Mouse (Mus musculus) ES-E14 (cell line): Measurements from ENCODE around the gene Smg1. TPM values are rescaled to one million over a fixed set of nuclear protein-coding genes. Genes with fewer than 3 reads are reported as not detected.
A peak's percentile ranks its signal among the peaks of the same experiment; 100 is the strongest.

Source experiments
- DNase-seq: peaks from one replicate; pipeline ENCODE4 v3.0.0-alpha.2; 2013; ENCODE audit warnings: low read depth, low spot score
- H3K27ac ChIP-seq: 2 replicates; pipeline ENCODE4 v1.5.1; 2012; ENCODE audit warnings: low read depth, mild to moderate bottlenecking, low read length, moderate library complexity, mixed read lengths; ENCODE audit not compliant: poor library complexity, insufficient read depth, severe bottlenecking
- H3K36me3 ChIP-seq: 2 replicates; pipeline ENCODE4 v1.6.1; 2012; ENCODE audit warnings: mild to moderate bottlenecking, low read length, moderate library complexity, mixed read lengths; ENCODE audit not compliant: control insufficient read depth, poor library complexity, insufficient read depth, severe bottlenecking
- H3K4me1 ChIP-seq, 2 experiments: fragments of 150-350 bp in 1 of 2; sonication (generic) in 1 of 2; 2 replicates each; pipeline ENCODE4 v1.6.1; 2012; ENCODE audit warnings: low read length in 2 of 2, mild to moderate bottlenecking in 1 of 2, mixed read lengths in 1 of 2; ENCODE audit not compliant: control insufficient read depth in 2 of 2, insufficient read depth in 2 of 2, poor library complexity in 1 of 2
- H3K4me3 ChIP-seq, 2 experiments: fragments of 150-350 bp in 1 of 2; sonication (generic) in 1 of 2; 2 replicates each; pipeline ENCODE4 v1.5.1; 2012; ENCODE audit warnings: low read length in 2 of 2, low read depth in 1 of 2, mild to moderate bottlenecking in 1 of 2, mixed read lengths in 1 of 2; ENCODE audit not compliant: insufficient read depth in 1 of 2, poor library complexity in 1 of 2, severe bottlenecking in 1 of 2
- H3K9ac ChIP-seq: 2 replicates; pipeline ENCODE4 v1.6.1; 2012; ENCODE audit warnings: low read depth, mild to moderate bottlenecking, low read length, mixed read lengths; ENCODE audit not compliant: poor library complexity, insufficient read depth, severe bottlenecking
- H3K9me3 ChIP-seq: fragments of 150-350 bp; sonication (generic); 2 replicates; pipeline ENCODE4 v1.6.1; 2012; ENCODE audit warnings: low read depth, mild to moderate bottlenecking, low read length; ENCODE audit not compliant: control insufficient read depth, insufficient read depth
- CHD2 ChIP-seq: IDR thresholded peaks from 2 replicates; pipeline ENCODE4 v1.6.1; 2014; ENCODE audit warnings: mild to moderate bottlenecking, low read depth, low read length, inconsistent platforms
- HCFC1 ChIP-seq: IDR thresholded peaks from 2 replicates; pipeline ENCODE4 v1.6.1; 2012; ENCODE audit warnings: low read length, inconsistent platforms, borderline replicate concordance; ENCODE audit not compliant: insufficient read depth
- MAFK ChIP-seq: IDR thresholded peaks from 2 replicates; pipeline ENCODE4 v1.6.1; 2014; ENCODE audit warnings: mild to moderate bottlenecking, low read depth, low read length, inconsistent platforms; ENCODE audit not compliant: insufficient read depth
- ZC3H11A ChIP-seq: IDR thresholded peaks from 2 replicates; pipeline ENCODE4 v1.6.1; 2012; ENCODE audit warnings: low read depth, mild to moderate bottlenecking, inconsistent platforms, low read length, borderline replicate concordance
- ZNF384 ChIP-seq: IDR thresholded peaks from 2 replicates; pipeline ENCODE4 v1.6.1; 2012; ENCODE audit warnings: low read depth, low read length, inconsistent platforms
- in situ Hi-C, 2 experiments: fragments of 600-800 bp; cut with MboI; formaldehyde crosslinking; loops; one replicate each; pipeline ENCODE4 v1.15.1; 2025; ENCODE audit warnings: low sequenced_read_pairs in 2 of 2, inconsistent platforms in 1 of 2; ENCODE audit not compliant: unreplicated experiment in 2 of 2
- total RNA-seq: library from RNA; depleted of rRNA; stranded (reverse); fragments of 300-350 nt; gene quantifications from 2 replicates; pipeline ENCODE4 v1.2.3, GENCODE M21; 2012

The Smg1 gene
- total RNA-seq, 1 experiment = 55.3 TPM

- peak; percentile 100 for TF ChIP-seq MAFK
- no peak for TF ChIP-seq ZC3H11A
- TF ChIP-seq HCFC1 = no peak
- TF ChIP-seq CHD2 = no peak
- TF ChIP-seq ZNF384 = no peak
- no peak for DNase-seq
- no peak overlapping the region; the same call in 1 of the 2 replicates for H3K9ac ChIP-seq
- in situ Hi-C loops = no loop called here
- peaks cover 34% of the 10 kb centered on the region for H3K36me3 ChIP-seq
- no peaks in the 10 kb centered on the region for H3K9me3 ChIP-seq
- H3K4me1 ChIP-seq = peaks cover 0 to 13% of the 10 kb centered on the region in 2 experiments; a peak in 1 of 4 replicates
- H3K4me3 ChIP-seq = no peak overlapping the region
- peak overlapping the region; percentile 86 for H3K27ac ChIP-seq
Observed at GRCm38 (mm10) chr7:118104458-118105052, 138.9 kb downstream of the Smg1 start.

GRCm38 (mm10) chr7:118103462-118104379 lies 139.7 kb downstream of the Smg1 start:
- Histone ChIP-seq H3K4me1 (peaks cover 0 to 12% of the 10 kb centered on the region in 2 experiments; a peak in 1 of 4 replicates), H3K9ac (no peak overlapping the region), H3K27ac (peak overlapping the region; percentile 86; the same call in 1 of the 2 replicates), H3K4me3 (no peak overlapping the region), H3K9me3 (no peaks in the 10 kb centered on the region), H3K36me3 (peaks cover 25% of the 10 kb centered on the region)
- in situ Hi-C loops = no loop called here
- TF ChIP-seq ZC3H11A (no peak), CHD2 (peak; percentile 29; the same call in 1 of the 2 replicates), MAFK (no peak; the same call in 1 of the 2 replicates)
- DNase-seq = no peak

- TF ChIP-seq CHD2 (peak; percentile 26; the same call in 1 of the 2 replicates), MAFK (no peak), ZC3H11A (no peak), ZNF384 (no peak; the same call in 1 of the 2 replicates), HCFC1 (0 out of 2 replicates have a peak, but pooled peaks have one; percentile 42)
- Histone ChIP-seq H3K9ac (no peak overlapping the region), H3K4me3 (no peak overlapping the region), H3K4me1 (peaks cover 0 to 10% of the 10 kb centered on the region in 2 experiments; a peak in 2 of 4 replicates), H3K9me3 (no peaks in the 10 kb centered on the region), H3K36me3 (peaks cover 17% of the 10 kb centered on the region), H3K27ac (no peak overlapping the region)
- in situ Hi-C loops = no loop called here
- no peak for DNase-seq
Observed at GRCm38 (mm10) chr7:118102678-118103461, 140.6 kb downstream of the Smg1 start.

- H3K9ac ChIP-seq = no peak overlapping the region
- in situ Hi-C loops = no loop called here
- H3K4me1 ChIP-seq = peaks cover 0 to 14% of the 10 kb centered on the region in 2 experiments; a peak in 2 of 4 replicates
- no peak for TF ChIP-seq MAFK
- TF ChIP-seq CHD2 = no peak
- no peak for TF ChIP-seq HCFC1
- no peak; the same call in 1 of the 2 replicates for TF ChIP-seq ZNF384
- TF ChIP-seq ZC3H11A = no peak
- no peak overlapping the region for H3K27ac ChIP-seq
- DNase-seq = no peak
- peaks cover 12% of the 10 kb centered on the region for H3K36me3 ChIP-seq
- no peaks in the 10 kb centered on the region for H3K9me3 ChIP-seq
- H3K4me3 ChIP-seq = no peak overlapping the region
Observed at GRCm38 (mm10) chr7:118102231-118102630, 141.2 kb downstream of the Smg1 start.
